Mouse (Mus musculus): ENCODE measurements around the gene Vps16.
A peak's percentile ranks its signal among the peaks of the same experiment; 100 is the strongest.

Vps16 gene

GRCm38 (mm10) chr2:130424126-130424853 lies at the start of gene Vps16, which contains the start of gene Pced1a:
TSS of gene Vps16 (plus strand) at chr2:130424339.
TSS of gene Pced1a (minus strand) at chr2:130424701.
- DNase-seq: peak; percentile 90

- DNase-seq: no peak
These were observed 49.2 kb upstream of the Vps16 start for GRCm38 (mm10) chr2:130374951-130375350.

GRCm38 (mm10) chr2:130383205-130383604 lies 40.9 kb upstream of the Vps16 start:
- DNase-seq: no peak

GRCm38 (mm10) chr2:130383895-130384294 lies 40.2 kb upstream of the Vps16 start:
- no peak for DNase-seq

GRCm38 (mm10) chr2:130386212-130386611 lies 37.9 kb upstream of the Vps16 start:
- no peak for DNase-seq

- no peak for DNase-seq
These were observed 35.3 kb upstream of the Vps16 start for GRCm38 (mm10) chr2:130388796-130389195.

- no peak for DNase-seq
These were observed 33.0 kb upstream of the Vps16 start for GRCm38 (mm10) chr2:130390993-130391625.

GRCm38 (mm10) chr2:130392836-130393235 lies 31.3 kb upstream of the Vps16 start:
- DNase-seq: no peak

- DNase-seq: no peak
These were observed 28.4 kb upstream of the Vps16 start for GRCm38 (mm10) chr2:130395696-130396095.

- DNase-seq: no peak
These were observed 26.8 kb upstream of the Vps16 start, which contains the start of gene Cpxm1 for GRCm38 (mm10) chr2:130397186-130397985. TSS of gene Cpxm1 (minus strand) at chr2:130397574.

- no peak for DNase-seq
These were observed 26.0 kb upstream of the Vps16 start for GRCm38 (mm10) chr2:130398091-130398490.

- no peak for DNase-seq
These were observed 24.1 kb upstream of the Vps16 start for GRCm38 (mm10) chr2:130400046-130400445.

- no peak for DNase-seq
These were observed 22.2 kb upstream of the Vps16 start for GRCm38 (mm10) chr2:130401891-130402290.

GRCm38 (mm10) chr2:130404939-130405338 lies 19.2 kb upstream of the Vps16 start, which contains the start of the genes Gm28372 and 1700020A23Rik:
TSS of gene Gm28372 (plus strand) at chr2:130405239.
TSS of gene 1700020A23Rik (plus strand) at chr2:130405259.
- no peak for DNase-seq

- DNase-seq: no peak
These were observed 18.0 kb upstream of the Vps16 start, which contains the start of gene Tmem239 for GRCm38 (mm10) chr2:130406178-130406577. TSS of gene Tmem239 (plus strand) at chr2:130406478.

GRCm38 (mm10) chr2:130408194-130408593 lies 15.9 kb upstream of the Vps16 start:
- DNase-seq: no peak

GRCm38 (mm10) chr2:130411558-130412495 lies 12.3 kb upstream of the Vps16 start:
- peak; percentile 82 for DNase-seq

GRCm38 (mm10) chr2:130412775-130413174 lies 11.4 kb upstream of the Vps16 start:
- no peak for DNase-seq

GRCm38 (mm10) chr2:130414094-130414856 lies 9.9 kb upstream of the Vps16 start:
- DNase-seq: no peak

GRCm38 (mm10) chr2:130421781-130422620 lies 2.1 kb upstream of the Vps16 start:
- DNase-seq: no peak

Data from right cerebral cortex, postnatal 14 days (tissue).